Mouse (Mus musculus) cortical plate, adult 2 months (tissue): Measurements from ENCODE around the gene Slc7a4. TPM values are rescaled to one million over a fixed set of nuclear protein-coding genes. Genes with fewer than 3 reads are reported as not detected.

Experiments
- H3K27ac ChIP-seq: fragments of 200-500 bp; 2 replicates; pipeline ENCODE4 v1.5.1; 2012; ENCODE audit warnings: low read length, control low read depth, inconsistent platforms; ENCODE audit not compliant: insufficient read depth
- H3K4me1 ChIP-seq: fragments of 200-500 bp; 2 replicates; pipeline ENCODE4 v1.6.1; 2011; ENCODE audit warnings: low read length; ENCODE audit not compliant: control insufficient read depth, insufficient read depth
- H3K4me3 ChIP-seq: fragments of 200-500 bp; 2 replicates; pipeline ENCODE4 v1.5.1; 2011; ENCODE audit warnings: mild to moderate bottlenecking, low read length, control low read depth; ENCODE audit not compliant: insufficient read depth
- CTCF ChIP-seq: fragments of 200-500 bp; IDR thresholded peaks from 2 replicates; pipeline ENCODE4 v1.5.1; 2011; ENCODE audit warnings: mild to moderate bottlenecking, control low read depth, low read length; ENCODE audit not compliant: insufficient read depth; ENCODE audit errors: extremely low read depth
- POLR2A ChIP-seq: fragments of 200-500 bp; IDR thresholded peaks from 2 replicates; pipeline ENCODE4 v1.6.1; 2011; ENCODE audit warnings: mild to moderate bottlenecking, low read length, control low read depth; ENCODE audit not compliant: insufficient read depth; ENCODE audit errors: extremely low read depth
- polyA plus RNA-seq: library from polyadenylated mRNA; depleted of rRNA; stranded (reverse); fragments of >200 nt; gene quantifications from 2 replicates; pipeline ENCODE4 v1.2.3, GENCODE M21; 2012

Gene Slc7a4
- polyA plus RNA-seq, 1 experiment: 82.5 TPM

- Histone ChIP-seq H3K4me1 (peaks cover 5% of the 10 kb centered on the region; the same call in 1 of the 2 replicates), H3K27ac (no peak overlapping the region), H3K4me3 (no peak overlapping the region)
- TF ChIP-seq CTCF: no peak
- TF ChIP-seq POLR2A: peak; percentile 44; the same call in 1 of the 2 replicates
Observed at GRCm38 (mm10) chr16:17553910-17554685, 28.9 kb downstream of the Slc7a4 start.

GRCm38 (mm10) chr16:17552837-17553236, 30.2 kb downstream of the Slc7a4 start:
- TF ChIP-seq CTCF (no peak), POLR2A (no peak)
- Histone ChIP-seq H3K4me1 (peaks cover 3% of the 10 kb centered on the region; the same call in 1 of the 2 replicates), H3K4me3 (no peak overlapping the region), H3K27ac (no peak overlapping the region)

GRCm38 (mm10) chr16:17542632-17543031, 40.4 kb downstream of the Slc7a4 start:
- Histone ChIP-seq H3K4me3 (no peak overlapping the region), H3K4me1 (no peaks in the 10 kb centered on the region), H3K27ac (peak overlapping the region; percentile 55)
- TF ChIP-seq CTCF: no peak

- TF ChIP-seq POLR2A (no peak), CTCF (no peak)
- Histone ChIP-seq H3K4me1 (no peaks in the 10 kb centered on the region), H3K4me3 (no peak overlapping the region), H3K27ac (no peak overlapping the region)
Observed at GRCm38 (mm10) chr16:17536584-17536983, 46.4 kb downstream of the Slc7a4 start.

- no peak overlapping the region for H3K4me3 ChIP-seq
- H3K4me1 ChIP-seq: peaks cover 2% of the 10 kb centered on the region; the same call in 1 of the 2 replicates
Observed at GRCm38 (mm10) chr16:17532676-17533329, 50.2 kb downstream of the Slc7a4 start.

GRCm38 (mm10) chr16:17532271-17532670, 50.7 kb downstream of the Slc7a4 start:
- Histone ChIP-seq H3K4me1 (peaks cover 2% of the 10 kb centered on the region; the same call in 1 of the 2 replicates), H3K27ac (no peak overlapping the region), H3K4me3 (peak overlapping the region; percentile 79; the same call in 1 of the 2 replicates)

More at GRCm38 (mm10) chr16:17532676-17533329, 50.2 kb downstream of the Slc7a4 start:
- TF ChIP-seq POLR2A: no peak
- no peak for TF ChIP-seq CTCF
- H3K27ac ChIP-seq: no peak overlapping the region

GRCm38 (mm10) chr16:17530640-17531288, 52.2 kb downstream of the Slc7a4 start, which contains the start of gene Thap7:
Gene Thap7, minus strand, starts transcription at chr16:17531136.
- Histone ChIP-seq H3K4me3 (peak within 1 kb of the TSS; percentile 79), H3K4me1 (peaks cover 2% of the 10 kb centered on the region; the same call in 1 of the 2 replicates), H3K27ac (peak within 1 kb of the TSS; percentile 85)
- TF ChIP-seq CTCF (no peak), POLR2A (peak; percentile 79)

More at GRCm38 (mm10) chr16:17532271-17532670, 50.7 kb downstream of the Slc7a4 start:
- TF ChIP-seq POLR2A (no peak), CTCF (0 out of 2 replicates have a peak, but pooled peaks have one; percentile 14)

- Histone ChIP-seq H3K27ac (peak overlapping the region; percentile 85), H3K4me1 (peaks cover 2% of the 10 kb centered on the region; the same call in 1 of the 2 replicates), H3K4me3 (peak overlapping the region; percentile 79)
- no peak for TF ChIP-seq CTCF
- TF ChIP-seq POLR2A: no peak
Observed at GRCm38 (mm10) chr16:17529981-17530586, 52.9 kb downstream of the Slc7a4 start.

- Histone ChIP-seq H3K4me1 (peaks cover 2% of the 10 kb centered on the region; the same call in 1 of the 2 replicates), H3K27ac (no peak overlapping the region), H3K4me3 (no peak overlapping the region)
- TF ChIP-seq CTCF: no peak
- TF ChIP-seq POLR2A: no peak
Observed at GRCm38 (mm10) chr16:17528276-17528675, 54.7 kb downstream of the Slc7a4 start.
